Mouse (Mus musculus) limb, embryonic 10.5 days (tissue): ENCODE measurements around the gene Serpina1b. TPM values are rescaled to one million over a fixed set of nuclear protein-coding genes. Genes with fewer than 3 reads are reported as not detected.
"Not testable (repeated sequence)": the region's sequence is repeated elsewhere in the genome, so short reads cannot be mapped to it uniquely, and the experiment has no call there.

ENCODE experiments used
- DNase-seq: peaks from one replicate; pipeline ENCODE4 v3.0.0-alpha.2; 2017; ENCODE audit warnings: low spot score
- H3K27ac ChIP-seq: fragments of 300-500 bp; sonication (generic); 2 replicates; pipeline ENCODE4 v1.5.1; 2016; ENCODE audit warnings: mild to moderate bottlenecking
- H3K27me3 ChIP-seq: fragments of 300-500 bp; sonication (generic); 2 replicates; pipeline ENCODE4 v1.6.1; 2016; ENCODE audit warnings: low read depth, mild to moderate bottlenecking; ENCODE audit not compliant: poor library complexity, severe bottlenecking
- H3K36me3 ChIP-seq: fragments of 300-500 bp; sonication (generic); 2 replicates; pipeline ENCODE4 v1.6.1; 2016; ENCODE audit warnings: mild to moderate bottlenecking, moderate library complexity
- H3K4me1 ChIP-seq: fragments of 300-500 bp; sonication (generic); 2 replicates; pipeline ENCODE4 v1.6.1; 2016
- H3K4me3 ChIP-seq: fragments of 300-500 bp; sonication (generic); 2 replicates; pipeline ENCODE4 v1.5.1; 2016; ENCODE audit warnings: mild to moderate bottlenecking, moderate library complexity
- H3K9me3 ChIP-seq: fragments of 300-500 bp; sonication (generic); replicated peaks from 2 replicates; pipeline ENCODE4 v1.6.1; 2016; ENCODE audit warnings: mild to moderate bottlenecking
- WGBS: fragments of 180-500 bp; shearing (Covaris S2); methylation state at CpG from one replicate; pipeline ENCODE4 v1.1.7; 2016; 5-methylcytosine and 5-hydroxymethylcytosine counted together
- polyA plus RNA-seq: library from polyadenylated mRNA; unstranded; fragments of >200 nt; fragmentation: Nextera tagmentation; extraction: Ambion mirVana; gene quantifications from 2 replicates; pipeline ENCODE4 v1.2.1, GENCODE M21; 2016

Gene Serpina1b
- 0.19 TPM in 1 of 2 replicates, not detected in the other for polyA plus RNA-seq

DNA sequence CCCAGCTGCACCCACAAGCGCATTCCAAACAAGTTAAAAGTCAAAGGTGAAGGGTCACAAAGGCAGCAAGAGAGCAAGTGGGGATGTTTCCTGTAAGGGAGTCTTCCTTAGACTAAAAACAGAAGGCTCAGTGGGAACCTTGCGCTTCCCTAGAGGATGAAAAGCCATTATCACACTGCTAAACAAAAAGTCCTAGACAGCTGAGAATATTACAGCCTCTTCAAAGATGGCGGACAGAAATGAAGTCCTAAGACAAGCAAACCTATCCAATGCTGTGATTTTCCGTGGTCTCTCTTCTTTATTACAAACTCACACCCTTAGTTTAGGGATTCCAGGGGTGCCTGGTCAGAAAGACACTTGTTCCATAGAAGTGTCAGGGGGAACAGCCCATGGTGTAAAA is at the start of gene Serpina1b:
Gene Serpina1b, minus strand, starts transcription at position 101 of the 400 bp plus-strand sequence.
- WGBS: 81% methylated on average over 4 of the region's 4 CpGs
- H3K36me3 ChIP-seq, DNase-seq, H3K27me3 ChIP-seq, H3K27ac ChIP-seq, H3K9me3 ChIP-seq, H3K4me1 ChIP-seq, H3K4me3 ChIP-seq: not testable (repeated sequence)

DNA sequence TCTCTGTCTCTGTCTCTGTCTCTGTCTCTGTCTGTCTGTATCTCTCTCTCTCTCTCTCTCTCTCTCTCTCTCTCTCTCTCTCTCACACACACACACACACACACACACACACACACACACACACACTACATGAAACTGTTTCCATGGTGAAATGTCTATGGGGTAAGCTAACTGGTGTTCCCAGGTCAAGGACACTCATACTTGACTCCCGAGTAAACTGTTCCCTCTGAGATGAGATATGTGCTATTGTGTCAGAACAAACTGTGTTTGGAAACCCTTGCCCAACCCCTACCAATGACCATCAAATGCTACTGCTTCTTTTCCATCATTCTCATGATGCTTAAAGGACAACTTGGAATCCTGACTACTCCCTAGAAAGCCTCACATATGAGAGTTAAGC is 36.7 kb upstream of the Serpina1b start:
- not testable (repeated sequence) for H3K27me3 ChIP-seq, H3K27ac ChIP-seq, H3K4me3 ChIP-seq, H3K4me1 ChIP-seq, H3K9me3 ChIP-seq, DNase-seq, H3K36me3 ChIP-seq
- WGBS: 91% methylated on average over 1 of the region's 1 CpGs

DNA sequence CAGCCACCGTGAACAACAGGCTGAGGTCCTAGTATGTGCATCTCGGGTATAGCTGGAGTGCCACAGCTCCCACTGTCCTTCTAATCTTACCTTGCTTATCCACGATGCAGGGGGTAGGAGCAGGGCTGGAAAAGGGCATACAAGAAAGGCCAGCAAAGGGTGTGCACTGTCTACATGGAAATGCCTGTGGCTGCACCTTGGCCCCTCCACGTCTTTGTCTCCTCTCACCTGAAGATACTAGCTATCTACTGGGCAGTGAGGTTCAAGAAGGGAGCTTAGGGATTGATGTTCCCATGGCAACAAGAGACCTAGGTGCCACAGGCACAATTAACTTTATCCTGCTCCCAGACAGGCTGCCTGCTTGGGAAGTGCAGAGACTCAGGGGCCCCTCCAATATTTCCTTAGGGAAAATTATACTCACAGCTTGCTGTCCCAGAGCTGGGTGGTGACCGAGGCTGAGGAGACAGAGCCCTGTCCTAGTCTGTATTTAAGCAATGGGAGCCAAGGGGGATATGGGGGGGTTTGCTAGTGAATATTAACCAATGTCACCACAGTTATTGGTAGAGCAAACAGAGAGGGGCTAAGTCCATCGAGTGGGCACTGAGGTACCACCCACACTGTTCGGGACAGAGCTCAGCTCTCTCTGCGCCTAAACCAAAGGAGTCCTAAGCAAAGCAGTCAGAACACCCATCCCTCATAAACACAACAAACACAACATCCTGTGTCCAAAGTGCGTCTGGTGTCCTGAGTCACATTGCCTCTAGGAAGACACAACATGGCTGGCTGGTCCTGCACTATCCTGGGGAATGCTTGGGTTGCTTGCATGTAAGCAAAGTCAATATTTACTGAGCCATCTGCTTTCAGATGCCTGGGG is 33.2 kb upstream of the Serpina1b start, which contains the start of gene Serpina1a:
Gene Serpina1a, minus strand, starts transcription at position 462 of the 874 bp plus-strand sequence.
- H3K36me3 ChIP-seq, DNase-seq, H3K4me1 ChIP-seq, H3K27ac ChIP-seq, H3K4me3 ChIP-seq, H3K27me3 ChIP-seq, H3K9me3 ChIP-seq: not testable (repeated sequence)
- 89% methylated on average over 9 of the region's 9 CpGs for WGBS

DNA sequence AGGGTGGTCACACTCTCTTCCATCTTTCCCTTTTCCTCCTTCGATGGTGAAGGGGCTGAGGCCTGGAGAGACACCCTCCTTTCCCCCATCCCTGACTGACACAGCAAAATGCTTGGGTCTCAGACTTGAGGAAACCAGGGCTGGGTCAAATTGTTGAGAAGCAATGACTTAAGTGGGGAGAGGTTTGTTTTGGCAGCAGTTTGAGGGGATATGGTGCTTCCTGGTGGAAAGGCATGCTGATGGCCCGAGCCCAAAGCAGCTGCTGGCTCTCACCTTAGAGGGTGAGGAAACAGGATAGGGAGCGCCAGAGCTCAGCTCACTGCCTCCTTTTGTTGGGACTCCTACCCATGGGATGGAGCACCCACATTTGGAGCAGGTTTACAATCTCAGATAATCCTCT is 30.8 kb upstream of the Serpina1b start:
- Histone ChIP-seq H3K36me3 (no peaks in the 10 kb centered on the region), H3K4me1 (no peaks in the 10 kb centered on the region), H3K27ac (no peak overlapping the region), H3K9me3 (no peaks in the 10 kb centered on the region), H3K4me3 (no peak overlapping the region), H3K27me3 (no peaks in the 10 kb centered on the region)
- no peak for DNase-seq
- 79% methylated on average over 3 of the region's 3 CpGs for WGBS

DNA sequence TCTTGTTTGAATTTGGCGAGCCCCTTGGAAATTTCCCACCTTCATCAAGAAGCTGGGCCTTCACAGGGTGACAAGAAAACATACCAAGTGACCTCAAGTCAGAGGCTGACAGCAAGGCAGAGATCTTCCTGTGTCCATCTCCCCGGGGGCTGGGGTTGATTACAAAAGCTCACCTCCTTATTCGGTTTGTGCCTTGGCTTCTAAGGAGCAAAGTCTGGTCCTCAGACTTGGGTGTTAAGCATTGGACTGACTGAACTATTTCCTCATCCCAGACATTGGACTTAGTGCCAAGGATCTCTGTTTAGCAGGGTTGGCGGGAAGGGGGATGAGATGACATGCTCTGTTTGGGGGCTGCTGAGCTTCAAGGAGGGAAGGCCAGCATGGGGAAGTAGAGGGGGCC is 30.4 kb upstream of the Serpina1b start:
- not testable (repeated sequence) for H3K36me3 ChIP-seq, H3K4me1 ChIP-seq, H3K27ac ChIP-seq, H3K9me3 ChIP-seq, H3K27me3 ChIP-seq, H3K4me3 ChIP-seq, DNase-seq
- 89% methylated on average over 3 of the region's 4 CpGs for WGBS

DNA sequence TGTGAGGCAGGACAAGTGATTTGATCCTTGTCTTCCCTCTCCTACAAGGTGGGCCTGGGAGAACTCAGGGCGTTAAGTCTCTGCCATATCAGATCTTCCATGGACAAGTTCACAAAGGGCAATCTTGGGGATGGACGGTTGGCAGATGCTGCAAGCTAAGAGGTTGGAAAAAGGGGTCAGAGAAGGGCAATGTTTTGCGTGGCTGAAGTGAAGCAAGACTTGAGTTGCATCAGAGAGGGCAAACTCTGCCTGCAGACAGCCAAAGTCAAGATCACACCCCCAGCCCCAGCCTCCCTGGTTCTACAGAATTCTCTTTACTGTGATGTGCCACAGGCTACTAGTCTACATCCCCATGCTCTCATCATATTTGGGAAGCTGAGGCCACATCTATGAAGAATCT is 29.4 kb upstream of the Serpina1b start:
- H3K27ac ChIP-seq, H3K27me3 ChIP-seq, H3K36me3 ChIP-seq, DNase-seq, H3K4me1 ChIP-seq, H3K4me3 ChIP-seq, H3K9me3 ChIP-seq: not testable (repeated sequence)
- 82% methylated on average over 3 of the region's 3 CpGs for WGBS

DNA sequence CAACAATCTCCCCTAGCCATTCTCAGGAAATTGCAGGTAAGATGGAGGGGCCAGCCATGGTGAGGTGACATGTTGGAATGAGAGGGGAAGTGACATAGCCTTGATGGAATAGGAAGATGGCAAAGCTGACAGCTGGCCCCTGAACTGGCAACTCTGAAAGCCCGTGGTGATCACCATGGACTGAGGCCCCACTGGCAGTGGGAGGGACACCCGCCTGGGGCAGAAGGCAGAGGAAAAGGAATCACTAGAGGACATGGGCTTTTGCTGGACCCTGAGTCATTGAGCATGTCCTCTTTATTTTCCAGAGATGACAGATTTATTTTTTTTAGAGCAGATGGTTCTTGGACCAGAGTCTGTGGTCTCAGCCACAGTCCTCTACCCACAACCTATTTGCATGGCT is 22.9 kb upstream of the Serpina1b start:
- H3K27ac ChIP-seq, H3K9me3 ChIP-seq, H3K36me3 ChIP-seq, H3K27me3 ChIP-seq, DNase-seq, H3K4me1 ChIP-seq, H3K4me3 ChIP-seq: not testable (repeated sequence)
- 84% methylated on average over 2 of the region's 2 CpGs for WGBS

DNA sequence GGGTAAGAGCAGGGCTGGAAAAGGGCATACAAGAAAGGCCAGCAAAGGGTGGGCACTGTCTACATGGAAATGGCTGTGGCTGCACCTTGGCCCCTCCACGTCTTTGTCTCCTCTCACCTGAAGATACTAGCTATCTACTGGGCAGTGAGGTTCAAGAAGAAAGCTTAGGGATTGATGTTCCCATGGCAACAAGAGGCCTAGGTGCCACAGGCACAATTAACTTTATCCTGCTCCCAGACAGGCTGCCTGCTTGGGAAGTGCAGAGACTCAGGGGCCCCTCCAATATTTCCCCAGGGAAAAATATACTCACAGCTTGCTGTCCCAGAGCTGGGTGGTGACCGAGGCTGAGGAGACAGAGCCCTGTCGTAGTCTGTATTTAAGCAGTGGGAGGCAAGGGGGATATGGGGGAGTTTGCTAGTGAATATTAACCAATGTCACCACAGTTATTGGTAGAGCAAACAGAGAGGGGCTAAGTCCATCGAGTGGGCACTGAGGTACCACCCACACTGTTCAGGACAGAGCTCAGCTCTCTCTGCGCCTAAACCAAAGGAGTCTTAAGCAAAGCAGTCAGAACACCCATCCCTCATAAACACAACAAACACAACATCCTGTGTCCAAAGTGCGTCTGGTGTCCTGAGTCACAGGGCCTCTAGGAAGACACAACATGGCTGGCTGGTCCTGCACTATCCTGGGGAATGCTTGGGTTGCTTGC is 2.4 kb downstream of the Serpina1b start:
- H3K36me3 ChIP-seq, DNase-seq, H3K4me1 ChIP-seq, H3K9me3 ChIP-seq, H3K27me3 ChIP-seq, H3K27ac ChIP-seq, H3K4me3 ChIP-seq: not testable (repeated sequence)
- WGBS: 94% methylated on average over 6 of the region's 6 CpGs

DNA sequence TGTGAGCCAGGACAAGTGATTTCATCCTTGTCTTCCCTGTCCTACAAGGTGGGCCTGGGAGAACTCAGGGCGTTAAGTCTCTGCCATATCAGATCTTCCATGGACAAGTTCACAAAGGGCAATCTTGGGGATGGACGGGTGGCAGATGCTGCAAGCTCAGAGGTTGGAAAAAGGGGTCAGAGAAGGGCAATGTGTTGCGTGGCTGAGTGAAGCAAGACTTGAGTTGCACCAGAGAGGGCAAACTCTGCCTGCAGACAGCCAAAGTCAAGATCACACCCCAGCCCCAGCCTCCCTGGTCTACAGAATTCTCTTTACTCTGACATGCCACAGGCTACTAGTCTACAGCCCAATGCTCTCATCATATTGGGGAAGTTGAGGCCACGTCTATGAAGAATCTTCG is 6.3 kb downstream of the Serpina1b start:
- not testable (repeated sequence) for H3K36me3 ChIP-seq, H3K27ac ChIP-seq, H3K27me3 ChIP-seq, H3K9me3 ChIP-seq, H3K4me3 ChIP-seq, H3K4me1 ChIP-seq, DNase-seq
- 82% methylated on average over 5 of the region's 5 CpGs for WGBS

DNA sequence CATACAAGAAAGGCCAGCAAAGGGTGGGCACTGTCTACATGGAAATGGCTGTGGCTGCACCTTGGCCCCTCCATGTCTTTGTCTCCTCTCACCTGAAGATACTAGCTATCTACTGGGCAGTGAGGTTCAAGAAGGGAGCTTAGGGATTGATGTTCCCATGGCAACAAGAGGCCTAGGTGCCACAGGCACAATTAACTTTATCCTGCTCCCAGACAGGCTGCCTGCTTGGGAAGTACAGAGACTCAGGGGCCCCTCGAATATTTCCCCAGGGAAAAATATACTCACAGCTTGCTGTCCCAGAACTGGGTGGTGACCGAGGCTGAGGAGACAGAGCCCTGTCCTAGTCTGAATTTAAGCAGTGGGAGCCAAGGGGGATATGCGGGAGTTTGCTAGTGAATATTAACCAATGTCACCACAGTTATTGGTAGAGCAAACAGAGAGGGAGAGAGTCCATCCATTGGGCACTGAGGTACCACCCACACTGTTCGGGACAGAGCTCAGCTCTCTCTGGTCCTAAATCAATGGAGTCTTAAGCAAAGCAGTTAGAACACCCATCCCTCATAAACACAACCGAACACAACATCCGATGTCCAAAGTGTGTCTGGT is 56.8 kb downstream of the Serpina1b start, which contains the start of gene Serpina1d:
Gene Serpina1d, minus strand, starts transcription at position 347 of the 606 bp plus-strand sequence.
- H3K27ac ChIP-seq, H3K4me1 ChIP-seq, H3K9me3 ChIP-seq, H3K36me3 ChIP-seq, H3K27me3 ChIP-seq, DNase-seq, H3K4me3 ChIP-seq: not testable (repeated sequence)
- WGBS: 89% methylated on average over 6 of the region's 6 CpGs

DNA sequence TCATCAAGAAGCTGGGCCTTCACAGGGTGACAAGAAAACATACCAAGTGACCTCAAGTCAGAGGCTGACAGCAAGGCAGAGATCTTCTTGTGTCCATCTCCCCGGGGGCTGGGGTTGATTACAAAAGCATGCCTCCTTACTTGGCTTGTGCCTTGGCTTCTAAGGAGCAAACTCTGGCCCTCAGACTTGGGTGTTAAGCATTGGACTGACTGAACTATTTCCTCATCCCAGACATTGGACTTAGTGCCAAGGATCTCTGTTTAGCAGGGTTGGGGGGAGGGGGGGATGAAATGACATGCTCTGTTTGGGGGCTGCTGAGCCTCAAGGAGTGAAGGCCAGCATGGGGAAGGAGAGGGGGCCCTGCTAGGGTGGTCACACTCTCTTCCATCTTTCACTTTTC is 59.6 kb downstream of the Serpina1b start:
- H3K27ac ChIP-seq, H3K4me3 ChIP-seq, H3K36me3 ChIP-seq, H3K9me3 ChIP-seq, DNase-seq, H3K4me1 ChIP-seq, H3K27me3 ChIP-seq: not testable (repeated sequence)
- WGBS: 100% methylated on average over 1 of the region's 1 CpGs

DNA sequence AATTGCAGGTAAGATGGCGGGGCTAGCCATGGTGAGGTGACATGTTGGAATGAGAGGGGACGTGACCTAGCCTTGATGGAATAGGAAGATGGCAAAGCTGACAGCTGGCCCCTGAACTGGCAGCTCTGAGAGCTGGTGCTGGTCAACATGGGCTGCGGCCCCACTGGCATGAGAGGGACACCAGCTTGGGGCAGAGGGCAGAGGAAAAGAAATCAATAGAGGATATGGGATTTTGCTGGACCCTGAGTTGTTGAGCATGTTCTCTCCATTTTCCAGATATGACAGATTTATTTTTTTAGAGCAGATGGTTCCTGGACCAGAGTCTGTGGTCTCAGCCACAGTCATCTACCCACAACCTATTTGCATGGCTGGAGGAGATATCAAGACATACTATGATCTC is 67.1 kb downstream of the Serpina1b start:
- not testable (repeated sequence) for DNase-seq, H3K4me3 ChIP-seq, H3K27me3 ChIP-seq, H3K27ac ChIP-seq, H3K36me3 ChIP-seq, H3K9me3 ChIP-seq, H3K4me1 ChIP-seq
- 86% methylated on average over 3 of the region's 3 CpGs for WGBS

DNA sequence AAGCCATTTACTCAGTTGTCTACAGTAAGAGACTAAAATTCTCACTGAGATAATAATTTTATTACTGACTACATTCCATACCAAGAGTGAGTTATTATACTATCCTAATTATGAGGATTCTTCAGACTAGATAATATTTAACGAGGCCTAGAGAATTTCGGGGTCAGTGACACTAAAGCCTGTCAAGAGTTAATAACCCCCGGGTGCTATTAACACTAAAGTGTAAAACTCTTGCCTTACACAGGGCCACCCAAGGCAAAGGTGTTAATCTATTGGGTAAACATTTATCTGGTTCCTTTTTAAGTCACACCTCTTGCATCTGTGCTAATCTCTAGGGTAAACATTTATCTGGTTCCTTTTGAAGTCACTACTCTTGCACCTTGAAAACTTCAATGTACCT is 69.9 kb downstream of the Serpina1b start:
- not testable (repeated sequence) for H3K4me3 ChIP-seq, H3K9me3 ChIP-seq, H3K27ac ChIP-seq, H3K27me3 ChIP-seq, H3K4me1 ChIP-seq, H3K36me3 ChIP-seq, DNase-seq
- 88% methylated on average over 3 of the region's 3 CpGs for WGBS
